Mouse (Mus musculus) spleen, postnatal 36 days (tissue): ENCODE measurements at regions not wholly inside any gene's neighbourhood (a gene's known extent, or its start where the extent isn't known, plus 50 kb on each side); places are given as distances from the start of the nearest gene placed in this dataset.
"Not testable (repeated sequence)": the region's sequence is repeated elsewhere in the genome, so short reads cannot be mapped to it uniquely, and the experiment has no call there.

Experiments
- DNase-seq, 2 experiments: peaks; one replicate each; pipeline ENCODE4 v3.0.0; 2022; ENCODE audit warnings: low spot score in 2 of 2, mixed read lengths in 1 of 2

- no peak for DNase-seq
Observed at GRCm38 (mm10) chr12:19125541-19125940, 611.2 kb downstream of the 5730507C01Rik start.

DNA sequence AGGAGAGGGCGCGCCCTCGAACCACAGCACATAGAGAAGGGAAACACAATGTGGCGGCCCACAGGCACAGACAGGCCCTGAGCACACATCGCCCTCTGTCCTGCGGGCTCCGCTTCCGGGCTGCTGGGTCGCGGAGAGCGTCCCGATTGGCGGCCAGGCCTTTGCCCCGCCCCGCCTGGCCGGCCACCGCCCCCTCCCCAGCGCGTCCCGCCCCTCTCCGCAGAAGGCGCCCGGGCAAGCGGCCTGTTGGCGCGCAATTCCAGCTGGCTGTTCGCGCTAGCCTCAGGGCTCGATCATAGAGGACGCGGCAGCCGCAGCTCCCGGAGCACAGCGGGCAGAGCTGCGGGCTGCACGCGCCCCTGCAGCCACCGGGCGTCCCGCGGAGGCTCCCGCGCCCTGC lies 661.3 kb downstream of the 5730507C01Rik start:
- no peak for DNase-seq

GRCm38 (mm10) chr12:19192396-19192795 lies 678.1 kb downstream of the 5730507C01Rik start:
- no peak for DNase-seq

DNA sequence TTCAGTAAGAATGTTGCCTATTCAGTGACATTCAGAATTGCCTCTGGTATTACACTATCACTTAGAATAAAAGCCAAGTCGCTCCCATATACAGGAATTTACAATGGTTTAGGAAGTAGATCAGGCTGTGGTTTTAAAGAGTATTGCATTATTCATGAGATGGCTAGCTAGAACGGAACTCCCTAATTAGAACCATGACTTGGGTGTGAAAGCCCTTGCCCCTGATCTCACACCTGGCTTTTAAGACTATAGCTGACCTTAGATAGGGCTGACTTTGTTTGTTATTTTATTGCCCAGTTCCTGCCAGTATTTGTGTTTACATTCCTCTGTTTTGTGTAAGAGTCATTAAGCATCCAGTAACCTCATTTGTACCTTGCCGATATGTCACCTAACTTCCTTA lies 678.7 kb downstream of the 5730507C01Rik start:
- not testable (repeated sequence) for DNase-seq

- not testable (repeated sequence) for DNase-seq
Observed at GRCm38 (mm10) chr12:19223996-19224395, 709.7 kb downstream of the 5730507C01Rik start.

DNA sequence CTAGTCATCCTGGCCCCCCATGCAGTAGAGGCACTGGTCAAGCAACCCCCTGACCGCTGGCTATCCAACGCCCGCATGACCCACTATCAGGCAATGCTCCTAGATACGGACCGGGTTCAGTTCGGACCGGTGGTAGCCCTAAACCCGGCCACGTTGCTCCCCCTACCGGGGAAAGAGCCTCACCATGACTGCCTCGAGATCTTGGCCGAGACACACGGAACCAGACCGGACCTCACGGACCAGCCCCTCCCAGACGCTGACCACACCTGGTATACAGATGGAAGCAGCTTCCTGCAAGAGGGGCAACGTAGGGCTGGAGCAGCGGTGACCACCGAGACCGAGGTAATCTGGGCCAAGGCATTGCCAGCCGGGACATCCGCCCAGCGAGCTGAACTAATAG lies 707.6 kb upstream of the Gm21863 start:
- DNase-seq, result peak; percentile 24 to 35

GRCm38 (mm10) chr12:19288271-19288890 lies 665.9 kb upstream of the Gm21863 start:
- DNase-seq, result peak; percentile 16 to 48

DNA sequence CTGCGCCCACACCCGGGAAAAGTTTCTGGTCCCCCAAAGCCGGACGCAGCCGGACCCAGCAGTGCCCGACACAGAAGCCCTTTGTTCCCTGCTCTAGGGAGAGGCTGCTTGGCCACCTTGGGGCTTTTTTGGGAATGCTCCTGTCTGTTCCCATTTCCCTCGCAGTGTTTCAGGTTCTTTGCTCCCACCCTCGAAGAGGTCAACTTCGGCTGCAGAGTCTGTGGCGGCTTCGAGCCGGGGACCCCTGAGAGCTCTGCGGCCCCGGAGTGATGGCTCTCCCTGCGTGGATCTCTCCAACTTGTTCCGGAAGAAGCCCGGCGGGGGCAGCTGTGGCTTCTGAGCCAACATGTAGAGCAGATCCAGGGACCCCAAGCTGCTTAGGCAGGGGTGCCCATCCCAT lies 665.3 kb upstream of the Gm21863 start:
- DNase-seq, result not testable (repeated sequence)

DNA sequence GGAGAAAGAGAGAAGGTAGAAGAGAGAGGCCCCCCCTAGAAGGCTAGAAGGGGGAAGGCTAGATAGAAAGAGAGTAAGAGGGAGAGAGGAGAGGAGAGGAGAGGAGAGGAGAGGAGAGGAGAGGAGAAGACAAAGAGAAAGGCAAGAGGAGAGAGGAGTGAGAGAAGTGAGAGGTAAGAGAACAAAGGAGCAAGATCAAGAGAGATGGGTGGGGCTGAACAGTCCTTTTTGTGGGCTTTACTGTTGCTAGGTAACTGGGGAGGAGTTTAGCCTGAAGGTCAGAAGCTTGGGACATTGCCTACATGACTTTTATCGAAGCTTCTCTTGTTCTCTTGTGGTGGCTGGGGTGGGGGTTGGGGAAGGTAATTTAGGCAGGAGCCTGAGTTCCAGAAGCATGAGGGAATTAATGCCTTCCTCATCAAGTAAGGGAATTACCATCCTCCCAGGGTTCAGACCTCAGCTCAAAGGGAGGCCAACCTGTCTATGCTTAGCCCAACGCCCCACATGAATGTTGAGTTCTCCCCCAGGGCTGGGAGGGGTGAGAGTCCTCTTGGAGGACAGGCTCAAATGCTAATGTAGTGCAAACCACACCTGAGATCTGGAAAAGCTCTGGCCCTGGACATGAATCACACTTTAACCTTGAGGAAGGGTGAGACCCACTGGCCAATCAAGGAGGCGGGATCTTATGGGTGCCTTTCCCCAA lies 662.1 kb upstream of the Gm21863 start:
- not testable (repeated sequence) for DNase-seq
